Mouse (Mus musculus): ENCODE results near the gene Ccdc106. TPM values are rescaled to one million over a fixed set of nuclear protein-coding genes. Genes with fewer than 3 reads are reported as not detected.

The Ccdc106 gene
- 5.1 and 5.2 TPM in 2 replicates for polyA plus RNA-seq (2016; fragmentation: Nextera tagmentation; extraction: Ambion mirVana)

DNA sequence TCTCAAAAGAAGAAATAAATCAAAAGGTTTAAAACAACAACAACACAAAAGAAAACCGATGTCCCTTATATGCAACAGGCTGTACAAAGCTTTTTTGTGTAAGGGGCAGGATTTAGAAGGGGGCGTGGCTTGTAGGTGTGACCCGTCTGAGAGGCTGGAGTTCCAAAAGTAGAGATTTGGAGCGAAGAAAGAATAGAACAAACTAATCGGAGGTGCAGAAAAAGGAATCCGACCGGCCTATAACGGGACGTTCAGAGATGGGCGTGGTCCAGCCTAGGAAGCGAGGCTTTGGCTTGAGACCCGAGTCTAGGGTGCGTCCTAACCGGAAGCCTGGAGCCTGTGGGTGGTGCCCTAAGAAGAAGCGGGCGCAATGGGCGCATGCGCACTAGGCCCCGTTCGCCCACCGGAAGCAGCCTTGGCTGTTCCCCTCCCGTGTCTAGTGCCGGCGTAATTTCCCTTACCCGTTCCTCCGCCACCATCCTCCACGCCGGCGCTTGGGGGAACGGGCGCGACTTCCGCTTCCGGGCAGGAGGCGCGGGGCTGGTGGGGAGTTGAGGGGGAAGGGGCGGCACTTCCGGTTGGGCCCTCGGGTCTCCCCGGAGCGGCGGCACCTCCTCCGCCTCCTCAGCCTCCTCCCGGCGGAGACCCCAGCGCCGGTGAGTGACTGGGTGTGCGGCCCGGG is at the start of gene Ccdc106, which contains the start of gene Zfp865:
Gene Ccdc106, plus strand, starts transcription at position 554 of the 682 bp plus-strand sequence.
Gene Zfp865, plus strand, starts transcription at position 377 of the 682 bp plus-strand sequence.
- no peaks in the 10 kb centered on the region for H3K9me3 ChIP-seq (replicated peaks)
- DNase-seq (ENCODE audit: low spot score): peak; percentile 100
- peak within 1 kb of the TSS; percentile 96 for H3K27ac ChIP-seq (replicated peaks)
- H3K4me3 ChIP-seq: peak within 1 kb of the TSS; percentile 93
- H3K4me1 ChIP-seq: peaks cover 31% of the 10 kb centered on the region
- H3K27me3 ChIP-seq (ENCODE audit: low read depth, poor library complexity, severe bottlenecking): no peaks in the 10 kb centered on the region
- WGBS: under 1% methylated on average over 49 of the region's 49 CpGs
- H3K36me3 ChIP-seq: peaks cover 51% of the 10 kb centered on the region

DNA sequence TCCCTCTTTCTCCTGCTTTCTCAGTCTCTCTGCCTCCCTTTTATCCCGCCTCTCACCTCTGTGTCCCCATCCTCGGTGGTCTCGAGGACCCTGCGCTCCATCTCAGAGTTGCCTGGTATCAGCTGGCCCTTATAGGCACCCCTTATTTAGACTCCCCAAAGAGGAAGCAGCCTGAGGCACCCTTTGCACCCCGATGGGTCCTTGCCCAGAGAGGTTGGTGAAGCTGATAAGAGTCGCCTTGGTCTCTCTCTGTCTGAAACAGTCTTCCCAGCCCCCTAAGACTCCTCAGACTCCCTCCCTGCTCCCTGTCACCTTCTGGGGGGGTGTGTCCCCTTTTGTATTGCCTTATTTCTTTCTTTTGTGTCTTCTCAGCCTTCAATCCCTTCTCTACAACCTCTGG is 49.3 kb upstream of the Ccdc106 start, which contains the start of gene Sbk3:
Gene Sbk3, minus strand, starts transcription at position 101 of the 400 bp plus-strand sequence.
- Histone ChIP-seq H3K27me3 (ENCODE audit: low read depth, poor library complexity, severe bottlenecking) (no peaks in the 10 kb centered on the region), H3K36me3 (no peaks in the 10 kb centered on the region), H3K9me3 (replicated peaks) (no peaks in the 10 kb centered on the region), H3K4me1 (peaks cover 11% of the 10 kb centered on the region), H3K27ac (replicated peaks) (0 out of 2 replicates have a peak within 1 kb of the TSS, but pooled peaks have one; percentile 6), H3K4me3 (no peak within 1 kb of the TSS)
- 41% methylated on average over 6 of the region's 6 CpGs for WGBS
- DNase-seq (ENCODE audit: low spot score): no peak

DNA sequence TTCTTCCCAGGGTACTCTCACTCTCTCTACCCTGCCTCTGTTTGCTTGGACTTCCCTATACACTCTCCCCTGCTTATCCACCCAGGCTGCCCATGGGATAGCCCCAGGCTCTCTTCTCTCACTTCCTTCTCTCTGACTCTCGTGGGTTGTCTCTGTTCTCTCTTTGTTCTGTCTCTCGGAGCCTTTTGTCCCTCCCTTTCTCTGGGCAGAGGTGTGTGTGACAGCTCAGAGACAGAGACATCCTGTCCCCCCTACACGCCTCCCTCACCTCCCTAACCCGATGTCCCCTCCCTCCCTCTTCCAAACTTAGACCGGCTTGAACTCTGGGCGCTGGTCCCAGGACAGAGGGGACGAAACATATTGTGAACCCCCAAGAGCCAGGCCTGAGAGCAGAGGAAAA is 48.6 kb upstream of the Ccdc106 start:
- DNase-seq (ENCODE audit: low spot score): no peak
- 0 out of 2 replicates have a peak overlapping the region, but pooled peaks have one; percentile 6 for H3K27ac ChIP-seq (replicated peaks)
- 30% methylated on average over 7 of the region's 7 CpGs for WGBS

GRCm38 (mm10) chr7:4972321-4973047 is 47.9 kb upstream of the Ccdc106 start:
- no peaks in the 10 kb centered on the region for H3K27me3 ChIP-seq (ENCODE audit: low read depth, poor library complexity, severe bottlenecking)
- H3K4me1 ChIP-seq: peaks cover 11% of the 10 kb centered on the region
- no peak overlapping the region for H3K4me3 ChIP-seq
- WGBS: 81% methylated on average over 18 of the region's 18 CpGs
- no peaks in the 10 kb centered on the region for H3K9me3 ChIP-seq (replicated peaks)
- no peak for DNase-seq (ENCODE audit: low spot score)
- no peaks in the 10 kb centered on the region for H3K36me3 ChIP-seq
- H3K27ac ChIP-seq (replicated peaks): no peak overlapping the region

More for the DNA sequence above, 48.6 kb upstream of the Ccdc106 start:
- peaks cover 11% of the 10 kb centered on the region for H3K4me1 ChIP-seq
- no peaks in the 10 kb centered on the region for H3K9me3 ChIP-seq (replicated peaks)
- H3K27me3 ChIP-seq (ENCODE audit: low read depth, poor library complexity, severe bottlenecking): no peaks in the 10 kb centered on the region
- no peak overlapping the region for H3K4me3 ChIP-seq
- no peaks in the 10 kb centered on the region for H3K36me3 ChIP-seq

- Histone ChIP-seq H3K27ac (replicated peaks) (no peak overlapping the region), H3K4me1 (peaks cover 10% of the 10 kb centered on the region), H3K27me3 (ENCODE audit: low read depth, poor library complexity, severe bottlenecking) (no peaks in the 10 kb centered on the region), H3K4me3 (no peak overlapping the region), H3K36me3 (no peaks in the 10 kb centered on the region), H3K9me3 (replicated peaks) (no peaks in the 10 kb centered on the region)
- no peak for DNase-seq (ENCODE audit: low spot score)
- WGBS: 68% methylated on average over 4 of the region's 4 CpGs
Measured at GRCm38 (mm10) chr7:4975455-4975854, 44.9 kb upstream of the Ccdc106 start.

GRCm38 (mm10) chr7:4976832-4977231 is 43.5 kb upstream of the Ccdc106 start:
- Histone ChIP-seq H3K36me3 (no peaks in the 10 kb centered on the region), H3K27ac (replicated peaks) (no peak overlapping the region), H3K9me3 (replicated peaks) (no peaks in the 10 kb centered on the region), H3K4me1 (no peaks in the 10 kb centered on the region), H3K27me3 (ENCODE audit: low read depth, poor library complexity, severe bottlenecking) (no peaks in the 10 kb centered on the region), H3K4me3 (no peak overlapping the region)
- 86% methylated on average over 7 of the region's 7 CpGs for WGBS
- DNase-seq (ENCODE audit: low spot score): no peak

DNA sequence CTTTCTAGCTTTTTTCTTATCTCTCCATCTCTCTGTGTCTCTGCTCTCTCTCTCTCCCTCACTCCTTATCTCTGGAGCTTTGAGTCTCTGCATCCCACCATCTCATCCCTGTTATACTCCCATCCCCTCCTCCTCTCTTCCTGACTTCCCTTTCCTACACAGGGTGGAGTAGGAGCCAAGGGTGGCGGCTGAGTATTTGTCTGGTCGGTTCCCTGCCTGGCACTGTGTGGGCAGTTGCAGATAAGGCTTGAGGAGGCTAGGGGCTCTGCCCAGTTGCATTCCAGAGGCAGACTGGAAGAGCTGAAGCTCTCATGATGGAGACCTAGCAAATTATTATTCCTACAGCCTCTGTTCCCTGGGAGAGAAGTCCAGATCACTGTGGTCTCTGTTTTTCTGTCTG is 32.1 kb upstream of the Ccdc106 start:
- peaks cover 17% of the 10 kb centered on the region for H3K9me3 ChIP-seq (replicated peaks)
- no peak for DNase-seq (ENCODE audit: low spot score)
- no peak overlapping the region for H3K27ac ChIP-seq (replicated peaks)
- H3K27me3 ChIP-seq (ENCODE audit: low read depth, poor library complexity, severe bottlenecking): peaks cover 12% of the 10 kb centered on the region
- H3K4me1 ChIP-seq: peaks cover 7% of the 10 kb centered on the region
- 75% methylated on average over 2 of the region's 2 CpGs for WGBS
- H3K36me3 ChIP-seq: peaks cover 27% of the 10 kb centered on the region
- H3K4me3 ChIP-seq: no peak overlapping the region

DNA sequence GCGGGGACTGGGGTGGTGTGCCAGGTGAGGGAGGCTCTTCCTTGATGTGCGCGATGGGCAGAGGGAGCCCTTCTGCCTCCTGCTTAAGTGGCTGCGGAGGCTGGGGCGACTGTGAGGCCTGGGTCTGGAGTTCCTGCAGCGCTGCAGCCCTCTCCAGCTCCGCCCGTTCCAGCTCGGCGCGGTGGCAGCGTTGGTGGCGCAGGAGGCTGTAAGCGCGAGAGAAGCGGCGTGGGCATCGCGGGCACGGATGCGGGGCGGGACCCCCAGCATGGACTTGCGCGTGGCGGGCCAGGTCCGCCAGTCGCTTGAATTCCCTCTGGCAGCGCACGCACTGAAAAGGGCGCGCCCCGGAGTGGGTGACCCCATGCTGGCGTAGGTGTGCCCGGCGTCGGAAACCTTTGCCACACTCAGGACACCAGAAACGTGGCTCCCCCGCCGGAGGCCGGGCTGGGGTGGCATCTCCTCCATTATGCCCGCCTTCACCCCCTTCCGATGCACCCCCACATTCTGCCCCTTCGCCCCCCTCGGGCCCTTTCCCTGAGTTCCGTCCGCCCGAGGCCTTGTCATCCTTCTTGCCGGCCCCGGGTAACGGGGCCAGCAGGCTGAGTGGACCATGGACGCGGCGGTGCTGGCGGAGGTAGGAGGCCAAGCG is 26.9 kb upstream of the Ccdc106 start:
- peaks cover 33% of the 10 kb centered on the region for H3K27me3 ChIP-seq (ENCODE audit: low read depth, poor library complexity, severe bottlenecking)
- no peak for DNase-seq (ENCODE audit: low spot score)
- peaks cover 34% of the 10 kb centered on the region for H3K9me3 ChIP-seq (replicated peaks)
- 25% methylated on average over 55 of the region's 55 CpGs for WGBS
- peaks cover 42% of the 10 kb centered on the region for H3K36me3 ChIP-seq
- no peak overlapping the region; the same call in 1 of the 2 replicates for H3K27ac ChIP-seq (replicated peaks)
- peak overlapping the region; percentile 78 for H3K4me3 ChIP-seq
- H3K4me1 ChIP-seq: peaks cover 42% of the 10 kb centered on the region

DNA sequence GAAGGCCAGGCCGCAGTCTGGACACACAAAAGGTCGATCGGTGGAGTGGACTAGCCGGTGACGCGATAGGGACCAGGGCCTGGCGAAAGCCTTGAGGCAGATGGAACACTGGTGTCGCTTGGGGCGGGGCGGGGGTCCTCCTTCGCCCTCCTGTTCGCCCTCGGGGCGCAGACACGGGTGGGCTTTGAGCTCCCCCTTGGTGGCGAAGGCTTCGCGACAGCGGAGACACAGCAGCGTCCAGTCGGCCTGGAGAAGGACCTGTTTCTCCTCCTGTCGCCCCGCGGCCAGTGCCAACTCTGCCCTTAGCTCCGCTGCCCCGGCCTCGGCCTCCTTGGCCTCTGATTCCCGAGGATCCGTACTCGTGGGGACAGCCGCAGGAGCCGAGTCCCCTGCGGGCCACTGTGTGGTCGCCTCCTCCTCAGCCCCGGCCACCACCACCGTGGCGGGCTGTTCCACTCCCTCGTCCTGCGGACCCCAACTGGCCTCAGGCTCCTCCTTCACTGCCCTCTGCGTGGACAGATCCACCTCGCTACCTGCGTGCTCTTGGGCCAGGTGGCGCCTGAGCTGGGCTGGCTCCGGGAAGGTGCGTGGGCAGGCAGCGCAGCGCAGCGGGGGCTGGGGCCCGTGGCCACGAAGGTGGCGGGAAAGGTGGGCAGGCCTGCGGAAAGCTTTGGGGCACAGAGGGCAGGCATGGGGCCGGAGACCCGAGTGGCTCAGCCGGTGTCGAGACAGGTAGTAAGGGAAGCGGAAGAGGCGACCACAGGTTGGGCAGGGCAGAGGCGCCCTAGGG is 26.2 kb upstream of the Ccdc106 start:
- peaks cover 33% of the 10 kb centered on the region for H3K27me3 ChIP-seq (ENCODE audit: low read depth, poor library complexity, severe bottlenecking)
- peak; percentile 40 for DNase-seq (ENCODE audit: low spot score)
- peaks cover 42% of the 10 kb centered on the region for H3K4me1 ChIP-seq
- peaks cover 42% of the 10 kb centered on the region for H3K36me3 ChIP-seq
- 48% methylated on average over 59 of the region's 59 CpGs for WGBS
- no peak overlapping the region; the same call in 1 of the 2 replicates for H3K27ac ChIP-seq (replicated peaks)
- peak overlapping the region; percentile 78 for H3K4me3 ChIP-seq
- H3K9me3 ChIP-seq (replicated peaks): peaks cover 34% of the 10 kb centered on the region

- peak overlapping the region; percentile 78 for H3K4me3 ChIP-seq
- peaks cover 33% of the 10 kb centered on the region for H3K27me3 ChIP-seq (ENCODE audit: low read depth, poor library complexity, severe bottlenecking)
- H3K36me3 ChIP-seq: peaks cover 42% of the 10 kb centered on the region
- DNase-seq (ENCODE audit: low spot score): no peak
- H3K27ac ChIP-seq (replicated peaks): peak overlapping the region; percentile 90
- H3K4me1 ChIP-seq: peaks cover 42% of the 10 kb centered on the region
- 7% methylated on average over 19 of the region's 19 CpGs for WGBS
- peaks cover 34% of the 10 kb centered on the region for H3K9me3 ChIP-seq (replicated peaks)
Measured at GRCm38 (mm10) chr7:4995268-4996002, 24.9 kb upstream of the Ccdc106 start.

GRCm38 (mm10) chr7:4996003-4996895 is 24.1 kb upstream of the Ccdc106 start, which contains the start of gene Zfp579:
Gene Zfp579, minus strand, starts transcription at chr7:4996158.
- Histone ChIP-seq H3K9me3 (replicated peaks) (peaks cover 26% of the 10 kb centered on the region), H3K36me3 (peaks cover 35% of the 10 kb centered on the region), H3K27me3 (ENCODE audit: low read depth, poor library complexity, severe bottlenecking) (peaks cover 33% of the 10 kb centered on the region), H3K27ac (replicated peaks) (peak within 1 kb of the TSS; percentile 90), H3K4me3 (peak within 1 kb of the TSS; percentile 78), H3K4me1 (peaks cover 42% of the 10 kb centered on the region)
- peak; percentile 94 for DNase-seq (ENCODE audit: low spot score)
- 7% methylated on average over 20 of the region's 26 CpGs for WGBS
